Mouse (Mus musculus): Measurements from ENCODE around the gene Tex9. TPM values are rescaled to one million over a fixed set of nuclear protein-coding genes. Genes with fewer than 3 reads are reported as not detected.

The Tex9 gene
- polyA plus RNA-seq, 1 experiment from 2014 or later, result 23.6 TPM

DNA sequence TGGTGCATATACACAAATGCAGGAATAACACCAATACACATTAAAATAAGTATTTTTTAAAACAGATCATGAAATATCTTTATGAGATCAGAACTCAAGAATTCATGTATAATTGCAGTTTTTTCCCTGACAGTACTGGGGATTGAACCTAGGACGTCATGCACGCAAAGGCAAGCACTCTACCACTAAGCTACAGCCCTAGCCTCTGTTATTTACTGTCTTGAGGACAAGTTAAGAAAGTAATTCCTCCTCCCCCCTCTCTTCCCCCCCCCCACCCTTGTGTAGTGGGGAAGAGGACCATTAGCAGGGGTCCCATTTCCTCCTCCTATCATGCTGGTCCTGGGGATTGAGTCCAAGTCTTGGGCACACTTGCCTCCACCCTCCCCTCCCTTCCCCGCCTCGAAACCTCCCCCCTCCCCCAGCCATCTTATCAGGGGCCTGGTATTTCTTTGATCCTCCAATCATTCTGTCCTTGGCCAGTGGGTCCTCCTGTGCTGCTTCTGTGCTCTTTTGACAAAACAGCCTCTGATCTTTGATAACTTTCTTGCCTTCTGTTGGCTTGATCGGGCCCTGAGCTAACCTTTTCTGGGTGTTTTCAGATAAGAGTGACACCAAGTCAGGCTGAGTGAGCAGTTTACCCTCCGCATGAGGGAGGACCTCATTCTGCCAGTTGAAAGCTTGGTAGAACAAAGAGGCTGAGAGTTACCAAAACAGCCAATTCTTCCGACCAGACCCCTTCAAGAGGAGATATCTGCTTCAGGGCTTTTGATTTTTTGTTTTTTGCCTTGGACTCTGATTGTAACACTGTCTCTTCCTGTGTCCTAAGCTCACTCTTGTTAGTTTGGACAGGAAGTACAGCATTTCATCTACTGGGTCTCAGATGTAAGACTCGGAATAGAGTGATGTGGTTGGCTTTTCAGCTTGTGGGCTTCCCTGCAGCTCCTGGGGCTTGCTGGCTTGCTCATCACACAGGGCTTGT, 50.8 kb downstream of the Tex9 start:
- ChIA-PET CTCF (interaction anchor here (1.5 kb wide), 1 partner anchor 39 kb away, joined by 3 read pairs; no protein-coding TSS in a partner anchor), POLR2A (interaction anchor here (0.6 kb wide), 1 partner anchor 689 kb away, joined by 4 read pairs; no protein-coding TSS in a partner anchor)
- in situ Hi-C loops (cut with MboI; ENCODE audit: low pct_unique_long_range_greater_than_20kb), result no loop called here
- ATAC-seq (no peak), DNase-seq (ENCODE audit: low read depth, low spot score) (no peak)
- H3K27me3 ChIP-seq, result no peaks in the 10 kb centered on the region
- no peak for TF ChIP-seq CTCF (IDR thresholded peaks at IDR 0.05)

DNA sequence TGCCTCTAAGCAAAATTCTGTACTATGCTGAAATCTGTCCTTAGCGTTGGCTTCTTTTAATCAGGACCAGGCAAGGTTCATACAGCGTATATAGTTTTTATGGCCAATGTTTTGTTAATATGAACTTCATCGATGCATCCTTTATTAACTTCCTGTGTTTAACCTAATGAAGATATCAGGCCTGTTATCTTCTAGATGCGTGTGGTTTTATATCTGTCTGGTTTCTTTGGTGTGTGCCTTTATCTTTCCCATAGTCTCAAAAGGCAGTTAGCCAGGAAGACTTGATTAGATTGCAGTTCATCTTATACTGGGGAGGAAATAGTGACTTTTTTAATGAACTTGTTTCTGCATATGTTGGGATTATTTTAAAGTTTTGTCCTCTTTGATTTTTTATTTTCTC, 51.7 kb downstream of the Tex9 start:
- no peaks in the 10 kb centered on the region for H3K27me3 ChIP-seq
- in situ Hi-C loops (cut with MboI; ENCODE audit: low pct_unique_long_range_greater_than_20kb), result no loop called here
- ATAC-seq (no peak), DNase-seq (ENCODE audit: low read depth, low spot score) (no peak)
- ChIA-PET POLR2A (no interaction called here), CTCF (no interaction called here)
- TF ChIP-seq CTCF (IDR thresholded peaks at IDR 0.05), result no peak

DNA sequence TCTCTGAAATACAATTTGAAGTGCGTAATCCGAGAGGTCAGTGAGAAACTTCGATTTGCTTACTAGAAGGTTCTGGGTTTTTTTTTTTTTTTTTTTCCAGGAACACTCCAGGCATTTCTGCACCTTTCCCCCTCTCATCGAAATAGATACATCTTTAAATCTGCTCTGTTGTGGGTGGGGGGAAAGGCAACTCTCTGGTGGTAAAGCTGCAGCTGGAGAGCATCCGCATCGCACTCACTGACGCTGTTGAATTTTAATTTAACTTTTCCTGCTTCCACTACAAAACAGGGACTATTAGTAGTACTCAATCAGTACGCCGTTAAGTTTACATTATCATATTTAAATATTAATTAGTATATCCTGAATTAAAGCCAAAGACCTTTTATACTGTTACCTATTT, 53.3 kb downstream of the Tex9 start:
- no peak for TF ChIP-seq CTCF (IDR thresholded peaks at IDR 0.05)
- ChIA-PET CTCF (interaction anchor here (0.7 to 2.9 kb wide), 2 partner anchors 9 to 33 kb away, joined by 3 to 14 read pairs; no protein-coding TSS in a partner anchor), POLR2A (no interaction called here)
- H3K27me3 ChIP-seq, result peaks cover 13% of the 10 kb centered on the region
- in situ Hi-C loops (cut with MboI; ENCODE audit: low pct_unique_long_range_greater_than_20kb), result no loop called here
- DNase-seq (ENCODE audit: low read depth, low spot score) (no peak), ATAC-seq (no peak)

DNA sequence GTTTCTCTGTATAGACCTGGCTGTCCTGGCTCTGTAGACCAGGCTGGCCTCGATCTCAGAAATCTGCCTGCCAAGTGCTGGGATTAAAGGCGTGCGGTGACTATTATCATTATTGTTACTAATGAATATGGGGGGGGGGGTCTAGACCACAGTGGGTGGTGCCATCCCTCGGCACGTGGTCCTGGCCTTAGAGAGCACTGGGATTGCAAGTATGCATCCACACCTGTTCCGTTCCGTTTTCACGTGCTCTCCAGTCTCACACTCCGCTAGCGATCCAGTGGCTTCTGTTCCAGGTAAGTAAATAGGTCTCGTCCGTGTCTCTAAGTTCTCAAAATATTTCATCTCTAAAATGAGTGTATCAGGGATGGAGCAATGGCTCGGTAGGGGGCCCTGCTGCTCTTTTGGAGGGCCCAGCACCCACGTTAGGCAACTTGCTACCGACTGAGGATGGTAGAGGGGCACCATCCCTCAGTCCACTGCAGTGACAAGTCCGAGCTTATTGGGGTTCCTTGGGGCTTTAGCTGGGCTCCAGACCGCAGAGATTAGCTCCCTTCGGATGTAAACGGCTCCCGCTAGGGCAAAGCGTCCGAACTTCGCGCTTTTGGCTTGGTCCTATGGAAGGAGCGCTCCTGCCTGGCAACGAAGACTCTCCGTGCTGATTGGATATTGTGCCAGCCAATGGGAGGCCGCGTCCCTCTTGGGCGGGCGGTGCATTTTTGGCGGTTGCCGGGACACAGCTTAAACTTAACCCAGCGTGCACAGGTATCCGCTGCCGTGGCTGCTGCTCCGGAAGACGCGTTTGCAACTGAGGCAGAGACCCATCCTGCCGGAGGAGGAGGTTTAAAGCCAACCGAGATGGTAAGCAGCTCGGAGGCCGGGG, 54.0 kb downstream of the Tex9 start, which contains the start of gene Mns1:
Mns1 (plus strand) TSS at position 190 of the 880 bp plus-strand sequence.
- in situ Hi-C loops (cut with MboI; ENCODE audit: low pct_unique_long_range_greater_than_20kb), result no loop called here
- peaks cover 18% of the 10 kb centered on the region for H3K27me3 ChIP-seq
- POLR2A ChIA-PET, result no interaction called here
- peak; percentile 98 for ATAC-seq
- CTCF ChIA-PET, result interaction anchor here (0.7 to 2.9 kb wide), 2 partner anchors 10 to 32 kb away, joined by 3 to 14 read pairs; no protein-coding TSS in a partner anchor
- TF ChIP-seq CTCF (IDR thresholded peaks at IDR 0.05), result no peak
- DNase-seq (ENCODE audit: low read depth, low spot score), result peak; percentile 73

DNA sequence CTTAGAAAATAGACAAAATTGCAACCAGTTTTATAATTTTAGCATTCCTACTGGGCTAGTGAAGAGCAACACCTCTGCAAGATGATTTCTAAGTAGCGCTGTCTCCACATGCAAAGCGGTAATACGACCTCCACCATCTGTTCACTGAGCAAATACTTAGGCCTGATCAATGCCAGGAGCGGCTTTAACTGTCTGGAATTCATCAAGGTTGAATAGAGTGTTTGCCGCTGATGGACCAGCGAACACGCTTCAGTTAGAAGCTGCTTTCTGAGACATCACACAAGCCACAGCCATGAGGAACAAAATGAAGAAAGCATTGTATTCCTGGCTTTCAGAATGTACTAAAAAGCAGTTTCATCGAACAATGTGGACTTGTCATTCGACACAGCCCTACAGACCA, 57.1 kb downstream of the Tex9 start:
- DNase-seq (ENCODE audit: low read depth, low spot score), result no peak
- no peak for TF ChIP-seq CTCF (IDR thresholded peaks at IDR 0.05)
- in situ Hi-C loops (cut with MboI; ENCODE audit: low pct_unique_long_range_greater_than_20kb), result no loop called here
- ChIA-PET POLR2A (no interaction called here), CTCF (interaction anchor here (1.2 kb wide), 1 partner anchor 11 kb away, joined by 4 read pairs; no protein-coding TSS in a partner anchor)
- no peak for ATAC-seq
- peaks cover 30% of the 10 kb centered on the region for H3K27me3 ChIP-seq

DNA sequence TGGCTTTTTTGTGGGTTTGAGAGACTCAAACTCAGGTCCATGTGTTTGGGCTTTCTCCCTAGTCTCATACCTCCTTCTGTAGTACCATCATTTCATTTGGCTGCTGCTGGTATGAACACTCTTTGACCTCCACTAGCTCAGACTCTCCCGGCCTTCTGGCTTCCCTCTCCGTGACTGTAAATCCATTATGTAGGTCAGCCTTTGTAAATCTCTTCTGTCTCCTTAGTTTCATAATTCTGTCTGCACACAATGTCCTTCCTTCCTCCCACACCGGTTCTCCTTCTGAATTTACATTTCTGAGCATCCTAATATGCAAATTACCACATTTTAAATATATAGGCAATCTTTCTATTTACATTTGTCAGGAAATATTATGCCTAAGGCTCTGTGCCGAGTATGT, 64.2 kb downstream of the Tex9 start:
- CTCF ChIA-PET, result interaction anchor here (1.4 kb wide), 1 partner anchor 20 kb away, joined by 6 read pairs; no protein-coding TSS in a partner anchor
- no peak for TF ChIP-seq CTCF (IDR thresholded peaks at IDR 0.05)
- peaks cover 34% of the 10 kb centered on the region for H3K27me3 ChIP-seq

DNA sequence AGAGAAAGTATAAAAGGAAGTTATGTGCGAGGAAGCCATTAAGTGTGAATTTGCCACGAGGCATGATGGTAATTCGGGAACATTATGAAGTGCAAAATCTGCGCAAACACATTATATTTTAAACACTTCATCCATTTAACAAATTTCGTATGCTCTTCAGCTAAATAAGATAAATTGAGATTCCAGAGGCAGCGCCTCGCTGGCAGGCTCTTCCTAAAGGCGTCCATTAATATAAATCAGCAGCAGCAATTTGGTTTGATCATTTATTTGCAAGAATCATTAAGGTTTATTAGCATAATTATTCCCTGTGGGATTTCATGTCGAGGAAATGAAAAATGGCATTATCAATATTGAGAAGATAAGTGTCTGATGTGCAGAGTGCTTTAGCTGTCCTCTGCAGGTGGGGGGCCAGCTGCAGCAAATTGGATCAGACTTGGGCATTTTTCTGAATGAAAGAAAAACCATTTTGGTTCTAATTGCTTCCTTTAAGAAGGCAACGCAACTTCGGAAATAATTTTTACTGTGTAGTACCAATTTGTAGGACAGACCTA, 66.6 kb downstream of the Tex9 start:
- ATAC-seq (no peak), DNase-seq (ENCODE audit: low read depth, low spot score) (no peak)
- ChIA-PET POLR2A (no interaction called here), CTCF (no interaction called here)
- no peak for TF ChIP-seq CTCF (IDR thresholded peaks at IDR 0.05)
- in situ Hi-C loops (cut with MboI; ENCODE audit: low pct_unique_long_range_greater_than_20kb), result no loop called here
- peaks cover 28% of the 10 kb centered on the region for H3K27me3 ChIP-seq

More for the DNA sequence above, 64.2 kb downstream of the Tex9 start:
- in situ Hi-C loops (cut with MboI; ENCODE audit: low pct_unique_long_range_greater_than_20kb), result no loop called here
- POLR2A ChIA-PET, result no interaction called here
- no peak for DNase-seq (ENCODE audit: low read depth, low spot score)
- no peak for ATAC-seq

DNA sequence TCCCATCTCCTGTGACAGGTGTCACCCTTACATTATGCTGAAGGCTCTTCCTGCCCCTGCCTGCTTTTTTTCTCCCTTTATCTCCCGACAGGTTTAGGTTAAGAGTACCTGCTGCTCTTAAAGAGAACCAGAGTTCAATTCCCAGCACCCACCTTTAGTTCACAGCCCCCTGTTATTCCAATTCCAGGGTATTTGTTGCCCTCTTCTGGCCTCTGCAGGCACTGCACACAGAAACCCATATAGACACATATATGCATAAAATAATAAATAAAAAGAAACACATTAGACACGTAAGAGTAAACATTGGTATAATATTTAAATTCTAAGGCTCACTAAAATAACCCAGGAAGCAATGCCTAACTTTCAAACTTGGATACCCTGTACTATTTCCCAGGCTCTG, 69.3 kb downstream of the Tex9 start:
- in situ Hi-C loops (cut with MboI; ENCODE audit: low pct_unique_long_range_greater_than_20kb), result no loop called here
- DNase-seq (ENCODE audit: low read depth, low spot score), result no peak
- POLR2A ChIA-PET, result no interaction called here
- ATAC-seq, result no peak
- CTCF ChIA-PET, result no interaction called here
- peaks cover 12% of the 10 kb centered on the region for H3K27me3 ChIP-seq
- peak; percentile 29 for TF ChIP-seq CTCF (IDR thresholded peaks at IDR 0.05)

DNA sequence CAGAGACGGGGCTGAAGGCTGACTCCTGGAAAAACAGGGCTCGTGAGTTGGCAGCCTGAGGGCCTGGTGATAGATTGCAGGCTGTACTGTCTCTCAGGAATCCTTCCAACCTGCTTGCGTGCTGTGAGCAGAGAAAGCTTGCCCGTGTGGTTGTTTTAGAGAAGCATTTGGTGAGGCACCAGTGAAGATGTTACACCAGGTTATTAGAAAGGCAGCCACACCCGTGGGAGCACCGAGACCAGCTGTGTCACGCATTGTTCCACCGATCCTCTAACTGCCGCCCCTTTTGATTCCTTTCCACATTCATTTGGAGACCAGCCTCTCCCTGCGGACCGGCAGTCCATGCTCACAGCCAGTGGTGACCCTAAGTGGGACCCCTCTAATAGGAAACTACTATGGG, 69.7 kb downstream of the Tex9 start:
- TF ChIP-seq CTCF (IDR thresholded peaks at IDR 0.05), result no peak
- ChIA-PET CTCF (interaction anchor here (0.8 kb wide), 1 partner anchor 14 kb away, joined by 3 read pairs; no protein-coding TSS in a partner anchor), POLR2A (no interaction called here)
- DNase-seq (ENCODE audit: low read depth, low spot score), result no peak
- in situ Hi-C loops (cut with MboI; ENCODE audit: low pct_unique_long_range_greater_than_20kb), result no loop called here
- ATAC-seq, result no peak
- H3K27me3 ChIP-seq, result peaks cover 12% of the 10 kb centered on the region

DNA sequence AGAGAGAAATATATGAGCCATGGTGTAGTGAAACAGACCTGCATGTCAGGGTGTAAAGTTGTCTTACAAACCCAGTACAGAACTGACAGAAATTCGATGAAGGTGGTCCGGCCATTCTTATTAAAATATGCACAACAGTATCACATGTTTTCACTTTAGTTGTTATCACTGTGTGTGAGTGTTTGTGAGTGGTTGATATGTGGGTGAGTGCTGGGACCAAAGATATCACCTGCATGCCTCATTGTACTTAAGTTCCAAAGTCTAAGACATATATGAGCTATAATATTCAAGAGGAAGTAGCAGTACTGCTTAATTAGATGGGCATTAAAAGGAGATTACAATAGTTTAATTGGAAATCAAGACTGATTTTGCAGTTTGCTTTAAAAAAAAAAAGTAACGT, 71.5 kb downstream of the Tex9 start:
- ATAC-seq (no peak), DNase-seq (ENCODE audit: low read depth, low spot score) (no peak)
- in situ Hi-C loops (cut with MboI; ENCODE audit: low pct_unique_long_range_greater_than_20kb), result no loop called here
- CTCF ChIA-PET, result no interaction called here
- peaks cover 5% of the 10 kb centered on the region for H3K27me3 ChIP-seq
- POLR2A ChIA-PET, result no interaction called here
- TF ChIP-seq CTCF (IDR thresholded peaks at IDR 0.05), result no peak
